Mouse (Mus musculus) thymus, postnatal 4 days (tissue): ENCODE measurements around the gene Cadps.

ENCODE experiments used
- DNase-seq: peaks from one replicate; pipeline ENCODE4 v3.0.0; 2021

The Cadps gene

GRCm38 (mm10) chr14:12337998-12338809 is 484.7 kb downstream of the Cadps start:
- no peak for DNase-seq

GRCm38 (mm10) chr14:12337421-12337997 is 485.4 kb downstream of the Cadps start:
- DNase-seq, result no peak

- no peak for DNase-seq
Measured at GRCm38 (mm10) chr14:12334925-12335324, 488.0 kb downstream of the Cadps start.

- DNase-seq, result no peak
Measured at GRCm38 (mm10) chr14:12333622-12334021, 489.3 kb downstream of the Cadps start.
